Mouse (Mus musculus) naive thymus-derived CD4-positive, alpha-beta T cell, adult 5 months (primary cell): Measurements from ENCODE around the gene 2810006K23Rik. TPM values are rescaled to one million over a fixed set of nuclear protein-coding genes. Genes with fewer than 3 reads are reported as not detected.

Experiments used
- polyA plus RNA-seq: library from polyadenylated mRNA; unstranded; fragments of 100-300 nt; shearing (Covaris generic); gene quantifications from one replicate; pipeline ENCODE4 v1.2.1, GENCODE M21; 2017

2810006K23Rik gene
- 2.8 TPM for polyA plus RNA-seq

DNA sequence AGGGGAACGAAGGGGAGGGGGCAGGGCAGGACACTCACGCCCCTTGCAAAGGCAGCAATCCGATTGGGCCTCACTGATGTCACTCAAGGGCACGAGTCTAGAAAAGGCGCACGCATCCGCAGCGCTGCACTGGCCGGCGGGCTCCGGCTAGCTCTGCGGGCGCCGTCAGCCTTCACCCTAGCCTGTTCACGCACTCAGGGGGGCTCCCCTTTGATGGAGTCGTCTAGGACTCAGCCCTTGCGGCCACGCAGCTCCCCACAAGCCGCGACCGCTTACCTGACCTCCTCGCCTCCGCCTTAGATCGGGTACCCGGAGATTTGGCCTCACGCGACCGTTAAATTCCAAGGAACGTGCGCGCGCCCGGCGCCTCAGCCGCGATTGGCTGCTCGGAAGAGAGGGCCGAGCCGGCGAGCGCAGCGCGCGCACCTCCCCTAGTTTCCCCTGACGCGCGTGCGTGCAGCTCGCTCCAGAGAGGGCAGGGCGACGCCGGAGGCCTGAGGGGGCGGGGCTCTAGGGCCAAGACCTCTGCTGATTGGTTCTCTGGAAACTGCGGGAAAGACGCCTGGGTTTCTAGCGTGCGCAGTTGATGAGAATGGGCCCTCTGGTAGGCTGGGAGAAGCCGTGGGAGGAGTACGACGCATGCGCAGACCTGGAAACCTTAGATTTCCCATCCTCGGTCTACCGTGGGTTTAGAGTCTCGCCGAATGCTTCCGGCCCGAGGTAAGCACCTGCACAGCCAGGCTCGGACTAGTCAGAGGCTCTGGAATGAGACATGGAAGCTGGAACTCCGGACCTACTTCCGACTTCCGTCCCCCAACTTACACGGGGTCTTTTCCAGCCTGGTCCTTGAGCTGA is at the start of gene 2810006K23Rik, which contains the start of gene Mphosph9:
TSS of gene 2810006K23Rik (plus strand) at position 580 of the 855 bp plus-strand sequence.
TSS of gene Mphosph9 (minus strand) at position 463 of the 855 bp plus-strand sequence.

DNA sequence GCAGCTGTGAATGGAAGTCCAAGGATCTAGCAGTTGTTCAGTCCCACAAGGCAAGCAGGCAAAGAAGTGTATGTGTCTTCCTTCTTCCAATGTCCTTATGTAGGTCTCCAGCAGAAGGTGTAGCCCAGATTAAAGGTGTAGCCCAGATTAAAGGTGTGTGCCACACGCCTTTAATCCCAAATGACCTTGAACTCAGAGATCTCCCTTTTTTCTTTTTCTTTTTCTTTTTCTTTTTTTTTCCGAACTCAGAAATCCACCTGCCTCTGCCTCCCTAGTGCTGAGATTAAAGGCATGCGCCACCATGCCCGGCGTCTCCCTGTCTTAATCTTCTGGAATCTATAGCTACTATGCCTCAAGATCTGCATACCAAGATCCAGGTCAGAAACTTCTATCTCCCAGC is 35.1 kb downstream of the 2810006K23Rik start, which contains the start of gene Cdk2ap1:
TSS of gene Cdk2ap1 (minus strand) at position 101 of the 400 bp plus-strand sequence.

Other genes with a start within 250 kb of the 2810006K23Rik start
- 118 TPM for gene Abcb9, start 232.3 kb upstream of the 2810006K23Rik start, polyA plus RNA-seq
- 53.4 TPM for gene Ogfod2, start 215.8 kb upstream of the 2810006K23Rik start, polyA plus RNA-seq
- gene Arl6ip4, start 212.0 kb upstream of the 2810006K23Rik start, polyA plus RNA-seq, result 50.7 TPM
- gene Pitpnm2, start 78.3 kb upstream of the 2810006K23Rik start, polyA plus RNA-seq, result 17.8 TPM
- gene Mphosph9, start 117 bp upstream of the 2810006K23Rik start, polyA plus RNA-seq, result 31.2 TPM
- 100 TPM for gene Cdk2ap1, start 35.0 kb downstream of the 2810006K23Rik start, polyA plus RNA-seq
- gene Sbno1, start 97.9 kb downstream of the 2810006K23Rik start, polyA plus RNA-seq, result 126 TPM
- gene Kmt5a, start 111.8 kb downstream of the 2810006K23Rik start, polyA plus RNA-seq, result 75.6 TPM
- gene Rilpl2, start 150.3 kb downstream of the 2810006K23Rik start, polyA plus RNA-seq, result 21.3 TPM
- 8.3 TPM for gene Snrnp35, start 155.0 kb downstream of the 2810006K23Rik start, polyA plus RNA-seq
- gene Rilpl1, start 203.3 kb downstream of the 2810006K23Rik start, polyA plus RNA-seq, result 1.7 TPM
- 561 TPM for gene Tmed2, start 212.6 kb downstream of the 2810006K23Rik start, polyA plus RNA-seq
- gene Ddx55, start 224.8 kb downstream of the 2810006K23Rik start, polyA plus RNA-seq, result 16.9 TPM